Mouse (Mus musculus): ENCODE results near the gene Fam114a1. TPM values are rescaled to one million over a fixed set of nuclear protein-coding genes. Genes with fewer than 3 reads are reported as not detected.
A peak's percentile ranks its signal among the peaks of the same experiment; 100 is the strongest.

Fam114a1 gene
- 1 to 10 TPM; 4.3 to 5.7 TPM for total RNA-seq (2021)
- long read RNA-seq, experiment 1, transcript Fam114a1-201 (14 exons, 2,938 nt), result major isoform, 5 of 7 reads
- long read RNA-seq, experiment 1, partial matches to known transcripts, result 0 of 7 reads
- long read RNA-seq, experiment 1, other reads (novel, unspliced or antisense), result 2 of 7 reads
- long read RNA-seq, experiment 2, partial matches to known transcripts, result 0 of 1 reads
- long read RNA-seq, experiment 2, other reads (novel, unspliced or antisense), result 0 of 1 reads

GRCm38 (mm10) chr5:64969861-64970771 is at the start of gene Fam114a1:
Gene Fam114a1, plus strand, starts transcription at chr5:64970071.
- peak; percentile 13 to 28 for DNase-seq (ENCODE audit: low spot score in 2 of 2)

- DNase-seq (ENCODE audit: low spot score in 2 of 2), result no peak
Observed at GRCm38 (mm10) chr5:64922891-64923381, 46.9 kb upstream of the Fam114a1 start.

DNA sequence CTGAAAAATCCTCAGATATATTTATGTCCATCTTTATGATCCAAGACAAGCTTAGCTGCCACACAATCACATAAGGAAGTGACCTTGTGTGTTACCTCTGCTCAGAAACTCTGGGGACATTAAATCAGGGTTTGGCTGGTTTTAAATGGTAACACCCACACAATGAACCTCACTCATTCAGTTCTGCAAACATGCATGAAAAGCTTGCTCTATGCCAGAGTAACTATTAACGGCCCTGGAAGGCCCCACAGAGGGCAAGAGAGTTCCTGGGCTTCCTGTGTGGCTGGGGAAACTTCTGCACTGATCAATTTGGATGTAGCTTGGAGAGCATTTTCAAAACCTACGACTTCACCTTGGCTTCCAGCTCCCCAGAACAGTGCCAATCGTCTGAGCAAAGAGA is 37.7 kb upstream of the Fam114a1 start:
- DNase-seq (ENCODE audit: low spot score in 2 of 2), result no peak

DNA sequence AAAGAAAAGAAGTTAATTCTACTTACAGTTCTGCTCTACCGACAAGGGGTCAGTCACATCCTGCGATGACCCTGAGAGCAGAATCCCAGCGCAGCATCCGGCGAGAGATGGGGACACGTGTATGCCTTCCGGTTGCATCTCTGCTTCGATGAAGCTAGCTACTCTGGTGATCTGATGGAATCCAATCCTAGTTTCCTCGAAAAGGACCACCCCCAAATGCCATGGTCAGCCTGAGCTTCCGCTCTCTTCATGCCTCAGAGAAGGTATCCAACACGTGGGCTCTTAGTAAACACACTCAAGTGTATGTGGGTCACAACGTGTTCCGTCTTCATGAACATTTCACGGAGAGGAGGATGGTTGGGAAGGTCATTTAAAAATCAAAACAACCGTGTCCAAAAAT is 37.1 kb upstream of the Fam114a1 start:
- no peak for DNase-seq (ENCODE audit: low spot score in 2 of 2)

DNA sequence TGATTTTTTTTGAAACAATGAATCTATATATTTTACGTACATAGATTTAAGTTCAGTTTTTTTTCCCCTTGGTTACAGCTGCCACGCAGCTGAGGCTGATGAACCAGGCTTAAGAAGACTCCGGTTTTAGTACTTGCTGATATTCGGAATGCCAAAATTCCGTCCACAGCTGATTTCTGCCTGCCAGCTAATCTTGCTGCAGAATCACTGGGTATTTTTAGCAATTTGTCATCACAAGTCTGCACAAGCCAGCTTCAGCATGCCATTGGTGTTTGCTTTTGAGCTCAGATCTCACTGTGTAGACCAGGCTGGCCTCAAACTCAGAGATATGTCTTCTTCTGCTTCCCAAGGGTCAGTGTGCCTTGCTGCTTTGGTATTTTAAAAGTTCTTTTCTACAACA is 18.4 kb upstream of the Fam114a1 start:
- DNase-seq (ENCODE audit: low spot score in 2 of 2), result no peak

DNA sequence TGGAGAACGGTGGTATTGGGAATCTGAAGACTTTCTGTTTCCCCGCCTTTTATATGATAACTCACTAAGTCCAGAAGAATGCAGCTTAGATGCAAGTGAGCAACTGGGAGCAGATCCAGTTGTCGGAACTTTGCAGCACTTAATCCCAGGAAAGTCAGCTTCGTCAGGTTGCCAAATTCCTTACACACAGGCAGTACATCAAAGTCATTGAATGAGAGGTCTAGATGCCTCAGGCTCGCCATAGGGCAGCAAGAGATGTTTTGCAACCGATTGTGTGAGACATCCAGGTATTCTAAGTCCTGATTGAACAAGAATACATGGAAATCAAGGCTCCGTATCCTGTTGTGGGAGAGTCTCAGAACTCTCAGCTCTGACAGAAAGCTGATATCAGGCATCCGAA is 14.9 kb upstream of the Fam114a1 start:
- DNase-seq (ENCODE audit: low spot score in 2 of 2), result no peak

DNA sequence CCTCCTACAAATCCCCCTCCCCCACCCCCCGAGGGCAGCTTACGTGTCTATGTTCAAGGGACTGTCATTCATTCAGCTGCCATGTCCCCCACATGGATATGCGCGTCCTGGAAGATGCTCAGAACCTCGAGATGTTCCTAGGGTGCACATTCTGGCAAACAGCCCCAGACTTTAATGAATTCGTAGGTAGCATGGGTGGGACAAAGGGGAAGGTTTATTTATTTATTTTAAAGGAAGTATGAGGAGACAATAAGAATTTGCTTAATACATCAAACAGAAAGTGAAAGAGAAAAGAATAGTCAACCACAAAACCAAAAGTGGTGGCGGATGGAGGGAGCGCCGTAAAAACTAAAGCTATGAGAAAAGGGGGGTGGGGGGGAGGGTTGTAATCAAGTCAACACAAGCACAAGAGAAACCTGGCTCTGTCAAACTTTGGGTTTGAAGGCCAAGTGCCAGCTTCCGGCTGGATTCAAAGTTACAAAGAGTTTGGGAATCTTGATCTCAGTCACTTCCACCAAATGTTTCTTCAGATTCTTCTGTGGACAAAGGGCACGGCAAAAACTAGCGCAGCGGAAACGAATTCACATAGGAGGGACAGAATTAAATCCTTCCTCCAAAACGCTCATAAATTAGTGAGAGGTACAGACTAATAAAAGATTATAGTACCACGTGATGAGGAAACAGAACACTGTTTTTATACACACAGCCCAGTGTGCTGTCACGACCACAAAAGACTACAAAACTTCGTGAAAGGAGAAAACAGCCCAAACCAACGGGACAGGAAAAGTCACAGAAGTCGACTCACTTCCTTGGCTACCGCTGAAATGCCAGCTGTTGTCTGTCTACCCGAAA is 10.7 kb upstream of the Fam114a1 start:
- no peak for DNase-seq (ENCODE audit: low spot score in 2 of 2)

DNA sequence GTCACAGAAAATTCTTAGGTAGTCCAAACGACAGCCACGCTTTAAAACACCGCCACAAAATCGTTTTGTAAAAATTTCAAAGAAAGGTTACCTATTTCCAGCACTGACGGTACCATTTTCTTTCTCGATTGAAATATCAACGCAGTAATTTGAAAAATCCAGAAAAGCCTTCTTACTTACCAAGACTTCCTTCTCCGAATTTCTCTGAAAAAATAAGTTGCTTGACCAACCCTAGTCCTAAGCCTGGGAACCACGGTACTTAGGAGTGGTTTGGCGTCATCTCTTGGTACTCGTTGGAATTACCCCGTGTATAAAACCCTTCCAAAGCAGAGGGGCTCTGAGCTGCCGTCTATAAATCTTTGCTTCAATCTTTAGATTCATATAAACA is 10.0 kb upstream of the Fam114a1 start, which contains the start of gene Tlr6:
Tlr6 (minus strand) TSS at position 255 of the 388 bp plus-strand sequence.
- DNase-seq (ENCODE audit: low spot score in 2 of 2), result peak; percentile 33 to 47

DNA sequence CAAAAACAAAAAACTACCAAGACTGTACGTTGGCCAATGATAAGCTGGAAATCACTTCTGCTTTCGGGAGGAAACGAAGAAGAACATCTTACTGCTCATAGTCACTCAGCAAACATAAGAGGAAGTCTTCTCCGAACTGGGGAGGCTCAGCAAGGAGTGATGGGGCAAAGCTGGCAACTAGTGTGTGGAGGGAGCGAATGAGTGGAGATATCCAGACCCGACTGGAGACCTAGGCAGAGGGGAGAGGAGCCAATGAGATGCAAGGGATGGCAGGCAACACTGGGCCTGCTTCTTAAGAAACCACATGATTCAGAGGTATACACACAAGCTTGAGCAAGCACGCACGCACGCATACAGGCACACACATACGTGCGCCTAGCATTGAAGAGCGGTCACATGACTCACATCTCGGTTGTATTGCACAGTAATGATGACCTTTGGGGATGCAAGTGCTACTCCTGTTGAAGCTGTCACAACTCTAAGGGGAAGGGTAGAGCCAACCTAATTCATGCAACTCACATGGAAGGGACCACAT is 8.9 kb upstream of the Fam114a1 start:
- DNase-seq (ENCODE audit: low spot score in 2 of 2), result no peak

DNA sequence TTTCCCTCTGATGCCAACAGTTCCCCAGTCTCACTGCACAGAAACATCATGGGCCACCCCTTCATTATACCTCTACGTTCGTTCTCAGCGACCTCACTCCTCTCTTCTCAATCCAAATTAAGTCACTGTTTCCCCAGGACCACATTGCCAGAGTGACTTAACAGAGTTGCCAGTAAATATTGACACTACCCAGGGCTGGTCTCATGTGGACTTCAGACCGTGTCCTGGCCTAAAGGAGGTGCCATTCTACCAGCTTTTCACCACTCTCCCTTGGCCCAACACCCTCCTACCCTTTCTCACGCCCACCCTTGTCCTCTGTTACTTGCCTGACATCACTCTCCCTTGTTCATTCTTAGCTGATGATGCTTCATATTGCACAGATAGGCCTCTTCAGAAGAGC is 6.6 kb upstream of the Fam114a1 start:
- DNase-seq (ENCODE audit: low spot score in 2 of 2), result no peak

DNA sequence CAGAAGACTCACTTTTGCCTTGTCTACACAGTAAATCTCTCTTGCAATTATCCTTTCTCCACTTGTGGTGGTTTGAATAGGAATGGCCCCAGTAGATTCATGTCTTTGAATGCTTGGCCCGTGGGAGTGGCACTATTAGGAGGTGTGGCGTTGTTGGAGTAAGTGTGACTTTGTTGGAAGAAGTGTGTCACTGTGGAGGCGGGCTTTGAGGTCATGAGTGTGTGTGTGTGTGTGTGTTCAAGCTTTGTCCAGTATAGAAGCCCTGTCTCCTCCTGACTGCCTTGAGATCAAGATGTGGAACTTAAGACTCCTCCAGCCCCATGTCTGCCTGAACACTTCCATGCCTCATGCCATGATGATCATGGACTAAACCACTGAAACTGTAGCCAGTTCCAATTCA is 6.1 kb upstream of the Fam114a1 start:
- no peak for DNase-seq (ENCODE audit: low spot score in 2 of 2)

GRCm38 (mm10) chr5:64968961-64969860 is 660 bp upstream of the Fam114a1 start:
- no peak for DNase-seq (ENCODE audit: low spot score in 2 of 2)

DNA sequence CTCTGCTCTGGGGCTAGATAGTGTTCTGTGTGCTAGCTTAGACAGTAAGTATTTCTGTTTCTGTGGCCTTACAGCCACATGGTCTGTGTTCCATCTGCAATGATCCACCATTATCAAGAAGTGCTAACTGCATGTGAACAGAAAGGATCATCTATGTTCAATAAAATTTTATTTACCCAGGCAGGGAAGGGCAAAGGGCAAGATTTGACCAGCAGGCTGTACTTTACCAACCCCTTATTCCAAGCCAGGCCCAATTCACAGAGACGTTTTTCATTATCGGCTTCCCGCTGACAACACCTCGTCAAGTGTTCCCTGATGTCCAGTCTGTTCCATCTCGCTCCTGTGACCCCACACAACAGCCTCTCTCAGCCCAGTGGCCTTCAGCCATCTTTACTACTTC is 5.2 kb downstream of the Fam114a1 start:
- DNase-seq (ENCODE audit: low spot score in 2 of 2), result no peak

DNA sequence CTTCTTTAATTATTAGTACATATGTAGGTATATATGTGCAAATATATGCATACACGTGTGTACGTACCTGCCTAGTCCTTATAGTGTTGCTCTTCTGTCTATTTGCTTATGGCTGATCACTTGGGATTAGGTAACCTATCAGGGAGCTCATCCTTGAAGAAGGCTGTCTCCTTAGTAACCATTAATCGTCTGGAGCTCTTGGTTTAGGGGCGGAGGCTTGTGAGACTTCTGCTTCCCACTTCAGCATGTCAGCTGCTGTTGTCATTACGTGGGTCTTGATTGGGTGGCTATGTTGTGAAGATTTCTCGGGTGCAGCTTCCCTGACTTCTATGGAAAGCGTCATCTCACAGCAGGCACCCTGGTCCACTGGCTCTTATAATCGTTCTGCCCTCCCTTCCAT is 7.3 kb downstream of the Fam114a1 start:
- no peak for DNase-seq (ENCODE audit: low spot score in 2 of 2)

DNA sequence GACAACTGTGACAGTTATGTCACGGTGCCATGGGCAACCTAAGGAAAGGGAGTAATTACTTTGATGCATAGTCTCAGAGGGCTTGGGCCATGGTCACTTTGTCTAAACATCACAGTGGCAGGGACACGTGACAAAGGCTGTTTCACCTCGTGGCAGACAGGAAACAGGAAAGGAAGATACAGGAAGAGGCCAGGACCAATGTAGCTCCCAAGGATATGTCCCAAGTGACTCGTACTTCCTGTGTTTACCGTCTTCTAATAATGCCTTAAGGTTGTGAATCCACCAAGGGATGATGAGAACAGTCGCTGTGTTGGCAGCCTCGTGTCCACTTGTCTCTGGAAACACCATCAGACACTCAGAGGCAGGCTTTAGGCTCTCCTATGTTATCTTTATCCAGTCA is 16.1 kb downstream of the Fam114a1 start:
- DNase-seq (ENCODE audit: low spot score in 2 of 2), result no peak

DNA sequence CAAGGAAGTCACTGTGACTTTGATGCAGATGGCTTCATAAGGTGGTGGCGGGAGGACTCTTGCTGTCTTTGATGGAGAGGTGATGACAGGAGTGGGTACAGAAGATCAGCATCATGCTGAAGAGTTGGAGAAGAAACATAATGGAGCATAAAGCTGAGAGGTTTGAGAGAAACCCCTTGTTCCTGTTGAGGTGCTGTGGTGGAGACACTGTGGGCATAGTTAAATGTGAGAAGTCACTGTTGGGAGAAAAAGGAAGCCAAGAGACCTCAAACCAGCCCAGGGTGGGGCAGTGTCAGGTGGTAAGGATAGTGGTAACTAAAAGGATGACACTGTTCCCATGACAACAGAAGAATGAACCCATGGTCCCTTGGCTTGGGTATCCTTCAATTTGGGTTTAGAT is 20.1 kb downstream of the Fam114a1 start:
- no peak for DNase-seq (ENCODE audit: low spot score in 2 of 2)

DNA sequence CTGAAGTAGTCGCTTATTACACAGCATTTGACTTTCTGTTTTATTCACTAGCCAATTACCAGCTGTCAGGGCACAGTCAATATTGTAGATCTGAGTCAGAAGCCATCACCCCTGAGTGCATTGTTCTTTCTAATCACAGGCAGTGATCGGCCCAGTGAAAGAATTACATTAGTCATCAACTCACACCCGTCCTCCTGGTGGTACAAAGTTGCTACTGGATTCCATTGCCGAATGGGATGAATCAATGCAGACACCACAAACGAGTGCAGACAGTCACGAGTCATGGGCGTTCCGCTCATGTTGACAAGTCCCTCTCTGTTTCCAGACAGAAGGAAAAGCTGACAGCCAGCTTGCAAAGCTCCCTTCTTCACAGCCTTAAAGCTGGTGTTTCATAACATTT is 22.7 kb downstream of the Fam114a1 start:
- no peak for DNase-seq (ENCODE audit: low spot score in 2 of 2)

DNA sequence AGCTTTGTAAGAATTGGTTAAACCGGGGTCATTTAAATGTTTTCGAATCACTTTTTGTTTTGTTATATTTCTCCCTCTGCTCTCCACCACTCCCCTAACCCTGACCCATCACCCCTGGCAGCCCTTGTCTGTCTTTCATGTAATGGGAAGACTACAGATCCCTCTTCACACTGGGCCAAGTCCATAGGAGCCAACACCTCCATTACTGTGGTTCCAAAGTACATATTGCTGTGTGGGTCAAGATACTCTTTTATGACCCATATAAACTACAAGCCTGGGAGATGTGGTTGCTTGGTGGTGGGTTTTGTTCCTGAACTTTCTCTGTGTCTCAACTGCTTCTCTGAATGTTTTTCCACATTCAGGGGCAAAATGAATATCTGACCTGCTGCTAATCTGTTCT is 25.5 kb downstream of the Fam114a1 start:
- DNase-seq (ENCODE audit: low spot score in 2 of 2), result no peak

DNA sequence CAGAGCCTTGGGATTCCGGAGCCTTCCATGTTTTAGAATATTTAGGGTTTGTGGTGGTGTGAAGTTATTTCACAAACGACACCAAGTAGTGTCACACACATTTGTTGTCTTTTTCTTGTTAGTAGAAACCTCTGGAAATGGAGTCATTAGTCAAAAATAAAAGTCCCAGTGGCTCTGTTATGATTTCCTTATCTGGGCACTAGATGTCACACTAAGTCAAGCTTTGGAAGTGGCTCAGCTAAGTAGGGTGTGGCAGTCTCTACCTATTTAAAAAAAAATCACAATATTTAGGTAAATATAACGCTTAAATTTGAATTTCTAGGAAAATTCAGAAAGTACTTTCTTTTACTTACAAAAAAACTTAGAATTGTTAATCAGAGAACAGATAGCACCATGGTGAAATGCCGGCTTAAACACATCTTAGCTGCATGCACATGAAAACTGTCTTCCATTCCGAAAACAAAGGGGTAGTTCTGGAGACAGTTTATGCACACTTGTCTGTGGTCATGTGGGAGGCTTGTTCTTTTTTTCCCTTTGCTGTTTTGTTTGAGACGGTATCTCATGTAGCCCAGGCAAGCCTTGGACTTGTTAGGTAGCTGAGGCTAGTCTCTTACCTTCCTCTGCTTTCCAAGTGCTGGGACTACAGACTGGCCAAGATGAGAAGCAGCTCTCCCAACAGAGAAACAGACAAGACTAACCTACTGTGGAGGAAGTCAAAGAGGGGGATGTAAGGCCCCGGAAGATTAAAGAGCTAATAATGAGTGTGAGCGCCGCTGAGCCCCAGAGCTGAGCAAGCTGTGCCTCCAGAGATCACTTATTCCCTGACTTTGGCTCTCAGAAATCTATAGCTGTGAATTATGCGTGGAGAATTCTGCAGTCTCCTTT is 33.3 kb downstream of the Fam114a1 start:
- DNase-seq (ENCODE audit: low spot score in 2 of 2), result no peak
